Mouse (Mus musculus): ENCODE measurements at regions not wholly inside any gene's neighbourhood (a gene's known extent, or its start where the extent isn't known, plus 50 kb on each side); places are given as distances from the start of the nearest gene placed in this dataset.

- DNase-seq = no peak
Observed at GRCm38 (mm10) chr7:68945886-68946863, 197.1 kb upstream of the Arrdc4 start.

- DNase-seq = no peak
Observed at GRCm38 (mm10) chr7:68930627-68931334, 181.7 kb upstream of the Arrdc4 start.

GRCm38 (mm10) chr7:68929669-68930068, 180.6 kb upstream of the Arrdc4 start:
- DNase-seq = no peak

GRCm38 (mm10) chr7:68925640-68926039, 176.6 kb upstream of the Arrdc4 start:
- no peak for DNase-seq

- DNase-seq = no peak
Observed at GRCm38 (mm10) chr7:68918632-68919435, 169.8 kb upstream of the Arrdc4 start.

- no peak for DNase-seq
Observed at GRCm38 (mm10) chr7:68917876-68918200, 168.8 kb upstream of the Arrdc4 start.

- peak; percentile 9 for DNase-seq
Observed at GRCm38 (mm10) chr7:68917137-68917875, 168.3 kb upstream of the Arrdc4 start.

GRCm38 (mm10) chr7:68915976-68916375, 166.9 kb upstream of the Arrdc4 start:
- no peak for DNase-seq

- DNase-seq = no peak
Observed at GRCm38 (mm10) chr7:68914344-68914743, 165.3 kb upstream of the Arrdc4 start.

- no peak for DNase-seq
Observed at GRCm38 (mm10) chr7:68911989-68912655, 163.1 kb upstream of the Arrdc4 start.

GRCm38 (mm10) chr7:68911562-68911961, 162.5 kb upstream of the Arrdc4 start:
- no peak for DNase-seq

- no peak for DNase-seq
Observed at GRCm38 (mm10) chr7:68909694-68910093, 160.7 kb upstream of the Arrdc4 start.

- DNase-seq = no peak
Observed at GRCm38 (mm10) chr7:68908401-68908834, 159.4 kb upstream of the Arrdc4 start.

GRCm38 (mm10) chr7:68907867-68908266, 158.8 kb upstream of the Arrdc4 start:
- DNase-seq = no peak

GRCm38 (mm10) chr7:68906771-68907395, 157.8 kb upstream of the Arrdc4 start:
- no peak for DNase-seq

GRCm38 (mm10) chr7:68905793-68906192, 156.8 kb upstream of the Arrdc4 start:
- DNase-seq = no peak

GRCm38 (mm10) chr7:68886173-68886572, 137.1 kb upstream of the Arrdc4 start:
- DNase-seq = no peak

GRCm38 (mm10) chr7:68873008-68873407, 124.0 kb upstream of the Arrdc4 start:
- DNase-seq = no peak

GRCm38 (mm10) chr7:68864322-68865031, 115.4 kb upstream of the Arrdc4 start:
- no peak for DNase-seq

- DNase-seq = no peak
Observed at GRCm38 (mm10) chr7:68858471-68859210, 109.6 kb upstream of the Arrdc4 start.

Data from thymus, postnatal 4 days (tissue).